Mouse (Mus musculus) megakaryocyte, embryonic 14.5 days (primary cell): ENCODE results near the gene Adamts7.

Experiments
- FLI1 ChIP-seq: IDR thresholded peaks from 2 replicates; pipeline ENCODE4 v1.6.1; 2012; ENCODE audit warnings: low read length, inconsistent platforms, mixed read lengths
- GATA1 ChIP-seq: IDR thresholded peaks from 3 replicates; pipeline ENCODE4 v1.6.1; 2012; ENCODE audit warnings: mixed read lengths, low read length, inconsistent platforms, borderline replicate concordance

- no peak for TF ChIP-seq FLI1
- no peak for TF ChIP-seq GATA1
Observed at GRCm38 (mm10) chr9:90195000-90195399, 32.1 kb downstream of the Adamts7 start.
